In the genomic region with DNA sequence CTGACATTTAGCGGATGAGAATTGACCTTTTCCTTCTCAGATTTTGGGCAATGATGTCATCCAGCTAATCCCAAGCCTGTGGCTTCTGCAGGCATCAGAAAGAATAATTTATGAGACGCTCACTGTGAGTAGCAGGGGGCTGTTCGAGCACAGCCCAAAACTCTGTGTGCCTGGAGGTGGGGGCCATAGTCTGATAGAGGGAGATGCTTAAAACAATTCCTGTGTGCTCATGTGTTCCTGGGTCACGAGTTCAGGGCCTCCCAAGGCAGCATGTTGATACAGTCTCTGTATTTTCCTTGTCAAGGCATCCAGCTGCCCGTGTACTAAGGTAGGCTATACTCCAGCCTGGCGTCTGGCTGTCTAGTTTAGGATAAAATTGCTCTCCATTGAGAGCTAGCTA, we compare ENCODE assay signal across 17 mouse cellular contexts.
DNase-seq lines count a peak whose midpoint lies in the region; ATAC-seq lines count a peak whose summit lies in the region.
"Had no signal": no experiment of that assay in that cellular context is flagged by ENCODE, and none has a peak within 500 bp of the region (broad histone marks: within the 10 kb centered on the region; RNA-seq: fewer than 3 reads in every experiment).

No protein-coding gene starts in this region.

- no peak overlapping the region for H3K4me3 ChIP-seq in heart, embryonic 11.5 days (ENCODE audit: low read depth, low read length)
- H3K4me3 ChIP-seq in midbrain, embryonic 11.5 days (ENCODE audit: low read depth, low read length) = no peak overlapping the region
- no peak overlapping the region for H3K4me3 ChIP-seq in midbrain, embryonic 15.5 days
- H3K4me3 ChIP-seq: forebrain, embryonic 13.5 days; heart, embryonic 15.5 days had no signal

- H3K4me1 ChIP-seq in heart, embryonic 11.5 days (ENCODE audit: control insufficient read depth, insufficient read depth, low read length) = peaks cover 45% of the 10 kb centered on the region
- peaks cover 20% of the 10 kb centered on the region for H3K4me1 ChIP-seq in midbrain, embryonic 11.5 days (ENCODE audit: control insufficient read depth, insufficient read depth, low read length)
- H3K4me1 ChIP-seq in midbrain, embryonic 15.5 days = peaks cover 4% of the 10 kb centered on the region; the same call in 1 of the 2 replicates

- no peak overlapping the region for H3K9ac ChIP-seq in heart, embryonic 11.5 days (ENCODE audit: low read depth, low read length)
- H3K9ac ChIP-seq in midbrain, embryonic 11.5 days (ENCODE audit: low read length) = no peak overlapping the region
- H3K9ac ChIP-seq in midbrain, embryonic 15.5 days = no peak overlapping the region
- H3K9ac ChIP-seq: forebrain, embryonic 13.5 days; forebrain, postnatal 0 days; heart, embryonic 15.5 days; hindbrain, embryonic 14.5 days had no signal

- no peaks in the 10 kb centered on the region for H3K9me3 ChIP-seq in heart, embryonic 11.5 days (replicated peaks; ENCODE audit: control insufficient read depth, low read length)
- H3K9me3 ChIP-seq in midbrain, embryonic 11.5 days (ENCODE audit: control insufficient read depth, low read length) = no peaks in the 10 kb centered on the region
- H3K9me3 ChIP-seq in midbrain, embryonic 15.5 days = no peaks in the 10 kb centered on the region
- H3K9me3 ChIP-seq: forebrain, embryonic 13.5 days; heart, embryonic 15.5 days had no signal

- DNase-seq in heart, adult 11 months = peak; percentile 87
- no peak for DNase-seq in midbrain, embryonic 11.5 days (ENCODE audit: low spot score, missing footprints)
- DNase-seq in R1 (ENCODE audit: low read depth, low spot score) (peak; percentile 22), MN1 (ENCODE audit: low spot score) (no peak)
- DNase-seq in kidney, postnatal 36 days = no peak
- DNase-seq: adrenal gland, adult 8-10 months; adrenal gland, postnatal 36 days; cerebellum, adult 2 months; cerebellum, postnatal 10 days; forebrain, postnatal 0 days; gastrocnemius, postnatal 14 days; heart, postnatal 14 days had no signal

- no peak overlapping the region for H3K4me2 ChIP-seq in heart, embryonic 11.5 days
- no peak overlapping the region for H3K4me2 ChIP-seq in midbrain, embryonic 11.5 days
- no peak overlapping the region for H3K4me2 ChIP-seq in midbrain, embryonic 15.5 days
- H3K4me2 ChIP-seq: forebrain, embryonic 13.5 days; heart, embryonic 15.5 days; hindbrain, embryonic 14.5 days had no signal

- no peak overlapping the region for H3K27ac ChIP-seq in heart, embryonic 11.5 days (ENCODE audit: low read depth, low read length)
- H3K27ac ChIP-seq in midbrain, embryonic 11.5 days (ENCODE audit: low read depth, low read length) = no peak overlapping the region
- no peak overlapping the region for H3K27ac ChIP-seq in midbrain, embryonic 15.5 days
- H3K27ac ChIP-seq: forebrain, embryonic 13.5 days; hindbrain, embryonic 14.5 days had no signal

- H3K27me3 ChIP-seq in heart, embryonic 11.5 days (ENCODE audit: control insufficient read depth, insufficient read depth, low read length) = no peaks in the 10 kb centered on the region
- H3K27me3 ChIP-seq in midbrain, embryonic 11.5 days (ENCODE audit: control insufficient read depth, insufficient read depth, low read length) = peaks cover 14% of the 10 kb centered on the region; the same call in 1 of the 2 replicates
- no peaks in the 10 kb centered on the region; the same call in 1 of the 2 replicates for H3K27me3 ChIP-seq in midbrain, embryonic 15.5 days (replicated peaks)
- H3K27me3 ChIP-seq: forebrain, embryonic 13.5 days; heart, embryonic 15.5 days had no signal

- H3K36me3 ChIP-seq in heart, embryonic 11.5 days (ENCODE audit: control insufficient read depth, insufficient read depth, low read length) = no peaks in the 10 kb centered on the region
- no peaks in the 10 kb centered on the region for H3K36me3 ChIP-seq in midbrain, embryonic 11.5 days (ENCODE audit: control insufficient read depth, insufficient read depth, low read length)
- no peaks in the 10 kb centered on the region for H3K36me3 ChIP-seq in midbrain, embryonic 15.5 days (replicated peaks)
- H3K36me3 ChIP-seq: heart, embryonic 15.5 days had no signal

- WGBS in heart, embryonic 11.5 days (ENCODE audit: insufficient replicate concordance) = 68% methylated on average over 6 of the region's 6 CpGs
- WGBS in midbrain, embryonic 11.5 days = 63% methylated on average over 6 of the region's 6 CpGs
- 64% methylated on average over 6 of the region's 6 CpGs for WGBS in midbrain, embryonic 15.5 days

- ATAC-seq in heart, embryonic 11.5 days (replicated peaks; ENCODE audit: insufficient number of reproducible peaks, low FRiP score, low TSS enrichment) = no peak
- ATAC-seq in midbrain, embryonic 11.5 days (ENCODE audit: low FRiP score) = 0 out of 2 replicates have a peak, but pooled peaks have one; percentile 33
- no peak for ATAC-seq in midbrain, embryonic 15.5 days (replicated peaks)
- ATAC-seq: forebrain, embryonic 13.5 days; forebrain, postnatal 0 days had no signal

Comparison
In these comparisons a context has a peak if more than half of its experiments do, and no peak if none do; other contexts are left out.
1. DNase-seq: peak in heart, adult 11 months (single experiment) and R1 (single experiment); none in midbrain, embryonic 11.5 days (single experiment), MN1 (single experiment) and kidney, postnatal 36 days (0 of 2).